Mouse (Mus musculus) CH12.LX (cell line): ENCODE measurements around the gene Rrad. TPM values are rescaled to one million over a fixed set of nuclear protein-coding genes. Genes with fewer than 3 reads are reported as not detected.
"Not testable (repeated sequence)": the region's sequence is repeated elsewhere in the genome, so short reads cannot be mapped to it uniquely, and the experiment has no call there.

Source experiments
- DNase-seq: peaks from one replicate; pipeline ENCODE4 v3.0.0-alpha.2; 2013; ENCODE audit errors: extremely low read depth
- H3K27ac ChIP-seq: 2 replicates; pipeline ENCODE4 v1.5.1; 2012; ENCODE audit warnings: low read depth, mild to moderate bottlenecking, control low read depth, moderate library complexity; ENCODE audit not compliant: insufficient read depth
- H3K27me3 ChIP-seq: replicated peaks from 2 replicates; pipeline ENCODE3; 2012; ENCODE audit warnings: inconsistent platforms
- H3K36me3 ChIP-seq, 2 experiments: replicated peaks in 1 of 2; 2 replicates each; pipeline versions ENCODE3 to v1.6.1; 2012; ENCODE audit warnings: inconsistent platforms in 1 of 2, low read length in 1 of 2, mild to moderate bottlenecking in 1 of 2, mixed read lengths in 1 of 2, moderate library complexity in 1 of 2; ENCODE audit not compliant: control insufficient read depth in 1 of 2, insufficient read depth in 1 of 2
- H3K4me1 ChIP-seq, 2 experiments: 2 replicates each; pipeline ENCODE4 v1.6.1; 2012; ENCODE audit warnings: inconsistent platforms in 1 of 2, moderate library complexity in 1 of 2; ENCODE audit not compliant: insufficient read depth in 2 of 2, control insufficient read depth in 1 of 2
- H3K4me2 ChIP-seq: 2 replicates; pipeline ENCODE4 v1.6.1; 2012; ENCODE audit warnings: low read depth, mild to moderate bottlenecking, control low read depth; ENCODE audit not compliant: poor library complexity, insufficient read depth, severe bottlenecking
- H3K4me3 ChIP-seq, 3 experiments: fragments of 150-350 bp in 1 of 3; sonication (generic) in 1 of 3; replicated peaks in 1 of 3; 2 replicates each; pipeline versions ENCODE3 to v1.5.1; 2011 to 2012; ENCODE audit warnings: low read depth in 2 of 3, low read length in 2 of 3, mild to moderate bottlenecking in 2 of 3, moderate library complexity in 2 of 3, control low read depth in 1 of 3, improper control_type of control experiment in 1 of 3, inconsistent platforms in 1 of 3, mixed read lengths in 1 of 3; ENCODE audit not compliant: poor library complexity in 1 of 3
- H3K79me2 ChIP-seq: replicated peaks from 2 replicates; pipeline ENCODE4 v1.6.1; 2012; ENCODE audit warnings: mild to moderate bottlenecking, moderate library complexity; ENCODE audit not compliant: control insufficient read depth, poor library complexity, insufficient read depth, severe bottlenecking; ENCODE audit errors: extremely low read depth
- H3K9ac ChIP-seq: 2 replicates; pipeline ENCODE4 v1.6.1; 2012; ENCODE audit warnings: low read depth, mild to moderate bottlenecking, control low read depth, moderate library complexity; ENCODE audit not compliant: insufficient read depth
- H3K9me3 ChIP-seq: replicated peaks from 2 replicates; pipeline ENCODE3; 2012; ENCODE audit warnings: low read length, inconsistent platforms, mixed read lengths
- BHLHE40 ChIP-seq: IDR thresholded peaks from 2 replicates; pipeline ENCODE4 v1.6.1; 2011; ENCODE audit warnings: mild to moderate bottlenecking, low read depth, low read length, improper control_type of control experiment
- CTCF ChIP-seq, 2 experiments: IDR thresholded peaks in 1 of 2; conservative IDR thresholded peaks in 1 of 2; 2 replicates each; pipeline ENCODE4 v1.5.1; 2011 to 2012; ENCODE audit warnings: low read depth in 2 of 2, low read length in 2 of 2, improper control_type of control experiment in 1 of 2, inconsistent platforms in 1 of 2, mild to moderate bottlenecking in 1 of 2, moderate library complexity in 1 of 2
- E2F4 ChIP-seq: IDR thresholded peaks from 2 replicates; pipeline ENCODE4 v1.6.1; 2011; ENCODE audit warnings: low read depth, low read length, improper control_type of control experiment; ENCODE audit not compliant: insufficient replicate concordance
- ELF1 ChIP-seq: IDR thresholded peaks from 2 replicates; pipeline ENCODE4 v1.6.1; 2014; ENCODE audit warnings: low read depth, mild to moderate bottlenecking, inconsistent platforms, low read length, improper control_type of control experiment
- ETS1 ChIP-seq: conservative IDR thresholded peaks from 2 replicates; pipeline ENCODE4 v1.6.1; 2012; ENCODE audit warnings: low read depth, mild to moderate bottlenecking, inconsistent platforms, low read length, improper control_type of control experiment, moderate library complexity
- HCFC1 ChIP-seq: IDR thresholded peaks from 2 replicates; pipeline ENCODE4 v1.6.1; 2012; ENCODE audit warnings: low read depth, mild to moderate bottlenecking, inconsistent platforms, low read length, improper control_type of control experiment
- IRF4 ChIP-seq: IDR thresholded peaks from 2 replicates; pipeline ENCODE4 v1.6.1; 2014; ENCODE audit warnings: low read depth, mild to moderate bottlenecking, inconsistent platforms, low read length, improper control_type of control experiment
- JUND ChIP-seq: conservative IDR thresholded peaks from 2 replicates; pipeline ENCODE4 v1.6.1; 2011; ENCODE audit warnings: low read depth, low read length, improper control_type of control experiment
- KAT2A ChIP-seq: IDR thresholded peaks from 2 replicates; pipeline ENCODE4 v1.6.1; 2012; ENCODE audit warnings: low read length, improper control_type of control experiment, inconsistent platforms; ENCODE audit not compliant: insufficient replicate concordance
- MAX ChIP-seq: IDR thresholded peaks from 2 replicates; pipeline ENCODE4 v1.6.1; 2011; ENCODE audit warnings: low read length, improper control_type of control experiment
- MXI1 ChIP-seq: IDR thresholded peaks from 2 replicates; pipeline ENCODE4 v1.6.1; 2011; ENCODE audit warnings: mild to moderate bottlenecking, low read depth, low read length, improper control_type of control experiment
- MYC ChIP-seq: IDR thresholded peaks from 2 replicates; pipeline ENCODE4 v1.6.1; 2011; ENCODE audit warnings: low read depth, mild to moderate bottlenecking, improper control_type of control experiment, low read length
- NELFE ChIP-seq: IDR thresholded peaks from 2 replicates; pipeline ENCODE4 v1.6.1; 2011; ENCODE audit warnings: low read depth, low read length, improper control_type of control experiment
- PAX5 ChIP-seq: IDR thresholded peaks from 2 replicates; pipeline ENCODE4 v1.6.1; 2012; ENCODE audit warnings: low read length, inconsistent platforms, mixed read lengths
- POLR2A ChIP-seq: IDR thresholded peaks from 2 replicates; pipeline ENCODE4 v1.6.1; 2011; ENCODE audit warnings: low read depth, mild to moderate bottlenecking, improper control_type of control experiment, low read length
- POLR2AphosphoS2 ChIP-seq: IDR thresholded peaks from 2 replicates; pipeline ENCODE4 v1.6.1; 2011; ENCODE audit warnings: low read depth, low read length, improper control_type of control experiment
- RAD21 ChIP-seq: IDR thresholded peaks from 2 replicates; pipeline ENCODE4 v1.6.1; 2011; ENCODE audit warnings: low read depth, mild to moderate bottlenecking, low read length, improper control_type of control experiment, moderate library complexity
- RCOR1 ChIP-seq: conservative IDR thresholded peaks from 2 replicates; pipeline ENCODE4 v1.6.1; 2012; ENCODE audit warnings: low read depth, mild to moderate bottlenecking, inconsistent platforms, low read length, improper control_type of control experiment
- SIN3A ChIP-seq: IDR thresholded peaks from 2 replicates; pipeline ENCODE4 v1.6.1; 2012; ENCODE audit warnings: low read length, improper control_type of control experiment, inconsistent platforms
- SMC3 ChIP-seq: IDR thresholded peaks from 2 replicates; pipeline ENCODE4 v1.6.1; 2011; ENCODE audit warnings: low read depth, low read length, improper control_type of control experiment
- TBP ChIP-seq: conservative IDR thresholded peaks from 2 replicates; pipeline ENCODE4 v1.6.1; 2011; ENCODE audit warnings: low read depth, low read length, improper control_type of control experiment
- TCF12 ChIP-seq: IDR thresholded peaks from 2 replicates; pipeline ENCODE4 v1.6.1; 2014; ENCODE audit warnings: low read depth, mild to moderate bottlenecking, inconsistent platforms, low read length, improper control_type of control experiment
- ZMIZ1 ChIP-seq: IDR thresholded peaks from 2 replicates; pipeline ENCODE4 v1.6.1; 2012; ENCODE audit warnings: low read depth, mild to moderate bottlenecking, inconsistent platforms, low read length, improper control_type of control experiment
- dilution Hi-C: fragments of 300-500 bp; cut with MboI; formaldehyde crosslinking; loops from 2 replicates; pipeline ENCODE4 v1.14.3; 2020; ENCODE audit warnings: low sequenced_read_pairs; ENCODE audit not compliant: extremely low pct_unique_long_range_greater_than_20kb, extremely low pct_ligation_motif_present
- in situ Hi-C: fragments of 300-500 bp; cut with MboI; formaldehyde crosslinking; loops from 3 replicates; pipeline ENCODE4 v1.14.3; 2019; ENCODE audit warnings: low sequenced_read_pairs, low pct_ligation_motif_present, low pct_unique_long_range_greater_than_20kb, mixed read lengths
- polyA plus RNA-seq: library from polyadenylated mRNA; unstranded; fragments of >175 nt; gene quantifications from 2 replicates; pipeline ENCODE4 v1.2.1, GENCODE M21; 2012; ENCODE audit warnings: low read depth; ENCODE audit not compliant: insufficient read length
- total RNA-seq, 2 experiments: library from RNA; depleted of rRNA; stranded (reverse); fragments of 300-350 nt in 1 of 2; fragments of >200 nt in 1 of 2; gene quantifications; 2 replicates each; pipeline ENCODE4 v1.2.3; 2012 to 2014

Gene Rrad
- total and polyA plus RNA-seq, 3 experiments = 30.9 to 32.3 (median 31.7) TPM

GRCm38 (mm10) chr8:104644187-104644586 lies 13.1 kb upstream of the Rrad start:
- H3K27ac ChIP-seq, H3K4me3 ChIP-seq, H3K9me3 ChIP-seq, DNase-seq, H3K4me2 ChIP-seq, H3K27me3 ChIP-seq, dilution Hi-C loops, H3K9ac ChIP-seq: not testable (repeated sequence)
- in situ Hi-C loops = loop anchor here (5.0 kb wide), 1 partner anchor 37 kb away; no protein-coding TSS in a partner anchor
- TF ChIP-seq SMC3 (peak; percentile 65), RAD21 (peak; percentile 34), CTCF (conservative IDR thresholded peaks at IDR 0.05 in 1 of 2, IDR thresholded peaks at IDR 0.05 in 1 of 2; ENCODE audit: low read depth in 2 of 2, low read length in 2 of 2) (peak in 1 of 2 experiments; percentile 58; a peak in 2 of 4 replicates)
- H3K4me1 ChIP-seq = peaks cover 10 to 26% of the 10 kb centered on the region in 2 experiments
- H3K36me3 ChIP-seq = peaks cover 4 to 12% of the 10 kb centered on the region in 2 experiments
- peaks cover 13% of the 10 kb centered on the region for H3K79me2 ChIP-seq

GRCm38 (mm10) chr8:104642324-104642654 lies 11.2 kb upstream of the Rrad start:
- in situ Hi-C loops (loop anchor here (5.0 kb wide), 1 partner anchor 35 kb away; no protein-coding TSS in a partner anchor), dilution Hi-C loops (no loop called here)
- H3K4me3 ChIP-seq = peak overlapping the region; percentile 84 to 91 (median 85)
- 0 out of 2 replicates have a peak overlapping the region, but pooled peaks have one; percentile 29 for H3K27ac ChIP-seq
- H3K9ac ChIP-seq = peak overlapping the region; percentile 92
- peak overlapping the region; percentile 77 for H3K4me2 ChIP-seq
- H3K27me3 ChIP-seq = no peaks in the 10 kb centered on the region
- no peak for DNase-seq
- peaks cover 11 to 29% of the 10 kb centered on the region in 2 experiments for H3K36me3 ChIP-seq
- peaks cover 10 to 37% of the 10 kb centered on the region in 2 experiments for H3K4me1 ChIP-seq
- H3K79me2 ChIP-seq = peaks cover 13% of the 10 kb centered on the region
- no peaks in the 10 kb centered on the region for H3K9me3 ChIP-seq
- TF ChIP-seq MYC (peak; percentile 41; the same call in 1 of the 2 replicates), TBP (no peak)

- Histone ChIP-seq H3K4me3 (peak within 1 kb of the TSS; percentile 84 to 91 (median 85)), H3K27ac (peak within 1 kb of the TSS; percentile 29; the same call in 1 of the 2 replicates), H3K79me2 (peaks cover 13% of the 10 kb centered on the region), H3K27me3 (no peaks in the 10 kb centered on the region), H3K9ac (peak within 1 kb of the TSS; percentile 92), H3K9me3 (no peaks in the 10 kb centered on the region), H3K4me2 (peak within 1 kb of the TSS; percentile 77), H3K36me3 (peaks cover 11 to 35% of the 10 kb centered on the region in 2 experiments), H3K4me1 (peaks cover 10 to 37% of the 10 kb centered on the region in 2 experiments)
- in situ Hi-C loops = loop anchor here (5.0 kb wide), 1 partner anchor 34 kb away; no protein-coding TSS in a partner anchor
- dilution Hi-C loops = no loop called here
- peak; percentile 82 for DNase-seq
- TF ChIP-seq TCF12 = peak; percentile 83
- TF ChIP-seq BHLHE40 = no peak
- TF ChIP-seq POLR2A = peak; percentile 87
- TF ChIP-seq SIN3A = peak; percentile 97
- peak; percentile 76; the same call in 1 of the 2 replicates for TF ChIP-seq MAX
- TF ChIP-seq ZMIZ1 = peak; percentile 56; the same call in 1 of the 2 replicates
- peak; percentile 89 for TF ChIP-seq NELFE
- peak; percentile 88 for TF ChIP-seq MXI1
- peak; percentile 5; the same call in 1 of the 2 replicates for TF ChIP-seq SMC3
- TF ChIP-seq POLR2AphosphoS2 = peak; percentile 85
- TF ChIP-seq TBP = peak; percentile 63
- TF ChIP-seq IRF4 = peak; percentile 75
- TF ChIP-seq ETS1 = no peak
- no peak for TF ChIP-seq RCOR1
- TF ChIP-seq HCFC1 = peak; percentile 92
- no peak for TF ChIP-seq JUND
- no peak for TF ChIP-seq E2F4
- peak; percentile 99 for TF ChIP-seq ELF1
- peak; percentile 26; the same call in 1 of the 2 replicates for TF ChIP-seq MYC
- TF ChIP-seq KAT2A = peak; percentile 87; the same call in 1 of the 2 replicates
- TF ChIP-seq PAX5 = no peak
Measured at GRCm38 (mm10) chr8:104641426-104642323, 10.5 kb upstream of the Rrad start, which contains the start of gene Ciao2b. Gene Ciao2b, minus strand, starts transcription at chr8:104641965.
